Mouse (Mus musculus): ENCODE results near the gene G6pc3.

- TF ChIP-seq POLR2A (IDR thresholded peaks at IDR 0.05; ENCODE audit: low read depth, low read length) (no peak), CTCF (IDR thresholded peaks at IDR 0.05; ENCODE audit: borderline replicate concordance, insufficient read depth, low read length) (no peak)
These were observed 20.7 kb upstream of the G6pc3 start for GRCm38 (mm10) chr11:102168689-102169088.
